Mouse (Mus musculus) thymus, postnatal 10 days (tissue): ENCODE measurements around the gene Zdhhc22.

ENCODE experiments used
- DNase-seq, 2 experiments: peaks; one replicate each; pipeline ENCODE4 v3.0.0; 2021; ENCODE audit warnings: low spot score in 2 of 2

Gene Zdhhc22

DNA sequence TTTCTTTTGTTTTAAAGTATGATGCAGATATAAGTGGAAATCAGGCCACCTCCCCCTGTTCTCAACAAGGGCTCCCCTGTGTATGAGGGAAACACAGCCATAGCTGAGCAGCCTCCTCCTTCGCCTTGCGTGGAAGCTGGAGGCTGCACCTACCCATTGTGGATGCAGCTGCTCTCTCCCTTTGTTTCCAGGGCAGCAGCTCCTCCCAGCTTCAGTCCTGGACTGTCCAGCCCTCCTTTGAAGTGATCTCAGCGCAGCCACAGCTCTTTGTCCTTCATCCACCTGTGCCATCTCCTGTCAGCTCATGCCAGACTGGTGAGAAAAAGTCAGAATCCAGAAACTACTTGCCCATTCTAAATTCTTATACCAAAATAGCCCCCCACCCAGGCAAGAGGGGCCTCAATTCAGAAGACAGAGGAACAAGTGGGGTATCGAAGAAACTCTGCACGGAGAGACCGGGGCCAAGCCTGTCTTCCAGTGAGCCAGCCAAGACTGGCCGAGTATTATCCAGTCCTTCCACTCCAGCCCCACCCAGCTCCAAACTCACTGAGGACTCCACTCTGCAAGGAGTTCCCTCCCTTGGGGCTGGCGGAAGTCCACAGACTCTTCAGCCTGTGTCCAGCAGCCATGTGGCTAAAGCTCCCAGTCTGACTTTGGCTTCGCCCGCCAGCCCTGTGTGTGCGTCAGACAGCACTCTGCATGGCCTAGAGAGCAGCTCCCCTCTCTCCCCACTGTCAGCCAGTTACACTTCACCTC is 28.5 kb downstream of the Zdhhc22 start:
- DNase-seq = no peak

DNA sequence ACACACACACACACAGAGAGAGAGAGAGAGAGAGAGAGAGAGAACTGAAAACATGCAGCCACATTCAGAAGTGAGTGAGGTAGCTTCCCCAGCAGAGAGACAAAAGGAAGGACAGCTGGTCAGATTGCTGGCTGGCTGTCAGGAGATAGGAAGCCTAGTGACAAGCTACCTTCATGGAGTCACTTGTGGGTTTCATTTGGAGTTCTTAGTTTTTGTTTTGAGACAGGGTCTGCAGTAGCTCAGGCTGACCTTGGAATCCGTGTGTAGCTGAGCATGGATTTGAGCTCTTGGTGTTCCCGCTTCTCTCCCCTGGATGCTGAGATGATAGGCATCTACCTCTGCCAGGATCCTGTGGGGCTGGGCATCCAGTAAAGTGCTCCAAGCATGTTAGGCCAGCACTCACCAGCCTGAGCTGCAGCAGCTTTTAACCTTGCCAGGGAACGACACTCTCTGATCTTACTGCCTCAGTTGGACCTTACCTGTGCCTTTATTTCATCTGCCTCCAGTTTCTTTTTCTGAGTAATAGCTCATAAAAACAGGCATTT is 29.4 kb downstream of the Zdhhc22 start:
- no peak for DNase-seq

DNA sequence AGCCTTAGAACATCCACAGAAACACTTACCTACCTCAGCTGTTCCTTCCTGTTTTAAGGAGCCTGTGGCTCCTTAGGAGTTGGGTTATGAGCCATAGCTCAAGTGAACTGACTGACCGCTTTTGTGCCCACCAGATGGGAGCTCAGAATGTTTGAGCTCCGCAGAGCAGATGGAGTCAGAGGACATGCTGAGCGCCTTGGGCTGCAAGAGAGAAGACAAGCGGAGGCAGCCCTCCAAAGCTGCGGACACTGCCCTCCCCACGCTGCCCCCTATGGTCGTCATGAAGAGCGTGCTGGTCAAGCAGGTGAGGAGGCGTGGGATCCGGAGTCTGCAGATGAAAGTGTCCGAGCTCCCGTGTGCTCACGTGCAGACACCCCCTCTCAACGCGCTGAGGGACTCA is 30.1 kb downstream of the Zdhhc22 start:
- DNase-seq = no peak

DNA sequence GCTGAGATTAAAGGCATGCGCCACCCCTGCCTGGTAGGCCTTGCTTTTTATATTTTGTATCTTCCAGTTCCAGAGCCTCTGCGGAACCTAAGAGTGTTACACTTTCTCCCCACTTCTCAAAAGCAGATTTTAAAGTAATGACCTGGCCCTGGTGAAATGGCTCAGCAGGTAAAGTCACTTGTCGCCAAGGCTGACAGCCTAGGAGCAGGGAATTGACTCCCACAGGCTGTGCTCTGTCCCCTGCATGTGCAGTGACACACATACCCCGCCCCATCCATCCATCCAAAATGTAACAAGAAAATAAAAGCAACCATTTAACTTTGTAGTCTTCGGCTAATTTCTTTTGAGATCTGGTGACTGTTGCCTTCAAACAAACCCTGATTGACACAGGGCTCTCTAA is 30.6 kb downstream of the Zdhhc22 start:
- DNase-seq = no peak

DNA sequence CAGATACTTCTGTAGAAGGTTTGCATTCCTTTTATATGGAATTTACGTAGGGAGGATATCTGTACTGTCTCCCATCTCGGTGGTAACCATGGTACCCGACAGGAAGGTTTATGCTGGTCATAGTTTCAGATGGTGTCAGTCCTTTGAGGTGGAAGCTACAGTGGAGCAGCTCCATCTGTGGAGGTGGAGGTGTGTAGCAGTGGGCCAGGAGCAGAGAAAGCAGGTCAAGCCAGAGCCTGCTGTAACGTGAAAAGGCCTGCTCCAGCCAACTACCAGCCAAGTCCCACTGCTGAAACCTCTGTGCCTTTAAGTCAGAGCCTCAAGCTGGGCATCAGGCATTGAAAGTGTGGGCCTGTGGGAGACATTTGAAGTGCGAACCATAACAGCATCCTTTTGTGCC is 31.7 kb downstream of the Zdhhc22 start:
- DNase-seq = no peak

DNA sequence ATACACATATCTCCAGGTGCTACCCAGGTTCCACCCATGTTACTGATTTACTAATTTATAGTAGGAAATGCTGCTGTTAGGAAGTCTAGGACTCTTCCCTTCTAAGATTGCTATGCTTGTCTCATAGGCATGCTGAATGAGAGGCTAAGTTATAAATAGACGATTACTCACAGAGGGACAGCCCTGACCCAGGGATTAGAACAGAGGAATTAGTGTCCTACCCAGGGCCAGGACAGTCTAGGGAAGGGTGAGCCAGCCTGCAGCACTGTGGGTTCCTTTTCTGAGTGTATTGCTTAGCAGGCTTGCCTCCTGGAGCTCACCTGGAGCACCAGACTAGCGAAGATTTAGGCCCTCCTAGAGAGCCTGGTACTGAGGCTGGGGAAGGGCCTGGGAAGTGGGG is 34.3 kb downstream of the Zdhhc22 start:
- no peak for DNase-seq

DNA sequence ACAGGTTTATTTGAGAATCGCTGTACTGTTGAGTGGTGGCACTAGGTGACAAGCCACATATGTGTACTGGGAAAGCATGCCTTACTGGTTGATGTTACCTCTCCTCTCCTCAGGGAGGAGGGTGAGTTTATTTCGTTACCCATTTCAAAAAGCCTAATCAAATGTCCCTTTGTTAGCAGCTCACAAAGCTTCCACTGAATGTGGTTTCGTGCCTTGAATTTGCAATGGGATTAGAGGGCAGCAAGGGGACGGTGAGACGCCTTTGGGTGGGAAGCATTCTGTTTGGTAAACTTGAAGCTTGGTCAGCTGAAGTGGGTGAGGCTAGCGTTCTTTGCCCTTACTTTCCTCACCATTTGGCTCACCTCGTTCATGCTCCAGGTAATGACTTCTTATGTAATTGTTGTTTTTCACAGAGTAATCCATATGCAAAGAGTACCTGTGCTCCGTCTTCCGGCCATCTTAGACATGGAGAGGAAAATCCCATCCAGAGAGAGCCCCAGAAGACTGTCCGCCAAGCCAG is 37.8 kb downstream of the Zdhhc22 start:
- no peak for DNase-seq

DNA sequence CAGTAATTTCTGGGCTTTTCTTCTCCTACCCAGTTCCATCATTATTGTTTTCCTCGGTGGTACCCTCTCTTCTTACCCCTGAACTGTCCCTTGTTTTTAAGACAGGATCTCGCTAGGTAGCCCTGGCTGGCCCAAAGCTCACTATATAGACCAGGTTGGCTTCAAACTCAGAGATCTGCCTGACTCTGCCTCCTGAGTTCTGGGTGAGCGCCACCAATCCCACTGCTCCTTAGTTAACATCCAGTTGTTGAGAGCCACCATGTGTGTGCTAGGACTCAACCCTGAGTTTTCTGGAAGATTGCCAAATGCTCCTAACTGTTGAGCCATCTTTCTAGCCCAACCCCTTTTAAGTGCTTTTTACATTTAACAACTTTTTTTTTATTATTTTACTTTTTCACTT is 39.3 kb downstream of the Zdhhc22 start:
- DNase-seq = no peak

DNA sequence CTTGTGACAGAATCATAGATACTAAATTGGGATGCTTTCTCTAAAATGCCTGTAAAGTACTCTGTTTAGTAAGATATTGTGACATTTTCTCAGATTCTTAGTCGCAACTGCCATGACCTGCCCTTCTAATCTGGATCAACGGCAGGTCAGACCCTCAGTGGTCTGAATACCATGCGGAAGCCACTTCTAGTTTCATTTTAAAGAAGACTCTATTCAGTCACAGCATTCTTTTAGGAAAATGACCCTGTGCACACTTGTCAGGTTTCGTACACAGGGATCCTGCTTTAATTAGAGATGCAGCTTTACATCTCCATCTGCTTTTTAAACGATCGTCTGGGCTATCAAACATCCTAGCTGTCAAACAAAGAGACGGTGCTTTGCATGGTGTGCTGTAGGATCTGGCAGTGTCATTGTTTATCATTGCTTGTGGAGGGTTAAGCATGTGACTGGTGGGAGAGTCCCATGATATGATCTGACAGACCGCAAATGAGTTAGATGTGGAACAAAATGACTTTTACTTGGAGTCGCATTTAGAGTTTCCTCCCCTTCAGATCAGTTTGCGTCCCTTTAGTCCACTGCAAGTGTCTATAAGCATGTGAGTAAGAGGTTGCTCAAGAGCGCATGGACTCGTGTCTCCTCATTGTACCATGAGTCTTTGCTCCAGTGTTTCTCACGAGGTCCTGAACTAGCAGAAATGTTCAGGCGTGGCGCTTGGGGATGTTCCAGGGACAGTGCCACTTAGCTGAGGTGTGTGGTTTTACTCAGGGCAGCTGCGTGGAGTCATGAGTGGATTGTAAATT is 39.9 kb downstream of the Zdhhc22 start:
- DNase-seq = no peak

DNA sequence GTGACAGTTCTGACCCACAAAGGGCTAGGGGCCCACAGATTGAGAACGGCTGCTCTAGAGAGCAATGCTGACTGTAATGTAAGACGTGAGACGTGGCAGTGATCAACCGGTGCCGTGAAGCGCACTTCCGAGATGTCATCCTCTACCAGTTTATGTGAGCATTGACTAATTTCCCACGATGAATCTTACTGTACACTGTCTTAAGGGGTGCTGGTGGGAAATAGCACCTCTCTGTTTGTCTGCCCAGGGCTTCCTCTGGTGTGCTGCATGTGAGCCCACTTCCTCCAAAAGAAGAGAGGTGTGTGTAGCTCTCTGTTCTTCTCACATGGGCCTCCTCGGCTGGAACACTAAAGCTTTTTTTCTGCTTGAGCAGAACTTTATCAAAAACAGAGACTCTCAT is 40.7 kb downstream of the Zdhhc22 start:
- peak; percentile 12 to 34 for DNase-seq

DNA sequence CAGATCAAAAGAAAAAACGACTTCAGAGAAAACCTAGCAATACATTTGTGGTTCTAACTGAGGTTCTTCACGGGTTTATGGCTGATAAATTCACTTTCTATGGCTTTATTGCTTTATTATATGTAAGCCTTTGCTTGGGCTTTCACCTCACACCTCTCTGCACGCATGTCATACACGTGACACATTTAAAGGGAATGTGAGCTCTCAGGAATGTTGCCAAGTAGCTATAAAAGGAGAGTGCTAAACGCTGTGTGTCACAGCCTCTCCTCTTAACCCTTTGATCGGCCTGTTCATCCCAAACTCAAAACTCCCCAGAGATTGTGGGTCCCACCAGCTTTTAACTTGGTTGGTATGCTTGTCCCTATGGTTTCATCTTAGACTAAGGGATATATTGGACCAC is 41.6 kb downstream of the Zdhhc22 start:
- DNase-seq = no peak

DNA sequence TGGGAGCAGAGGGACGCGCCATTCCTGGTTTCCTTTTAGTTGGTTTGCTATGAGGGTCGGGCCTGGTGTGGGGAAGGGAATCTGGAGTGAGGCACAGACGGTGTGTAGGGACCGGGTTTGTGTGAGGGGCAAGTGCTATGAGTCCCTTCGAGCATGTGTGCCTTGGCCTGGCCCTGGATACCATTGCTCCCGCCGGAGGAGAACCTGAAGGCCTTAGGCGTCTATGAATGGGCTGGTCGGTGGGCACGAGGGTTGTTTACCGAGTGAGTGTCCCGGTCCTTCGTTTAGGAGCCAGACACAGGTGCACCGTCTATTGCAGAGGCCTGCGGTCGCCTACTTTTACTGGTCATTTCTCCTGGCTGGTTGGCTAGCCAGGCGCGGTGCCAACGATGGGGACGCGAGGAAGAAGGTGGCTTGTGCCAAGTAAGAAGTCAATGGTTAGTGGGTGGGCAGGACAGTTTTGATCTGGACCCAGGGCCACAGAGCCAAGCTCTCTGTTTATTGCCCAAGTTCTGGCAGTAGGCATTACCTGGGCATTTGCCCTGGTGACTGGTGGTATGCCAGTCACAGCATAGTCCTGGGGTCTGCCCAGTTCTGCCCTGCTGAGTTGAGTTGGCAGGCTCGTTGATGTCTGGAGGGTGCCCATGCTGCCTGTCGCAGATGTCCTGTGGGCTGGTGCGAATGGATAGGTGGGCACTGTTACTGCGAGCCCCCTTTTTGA is 42.4 kb downstream of the Zdhhc22 start:
- DNase-seq = peak in 1 of 2 experiments; percentile 28

DNA sequence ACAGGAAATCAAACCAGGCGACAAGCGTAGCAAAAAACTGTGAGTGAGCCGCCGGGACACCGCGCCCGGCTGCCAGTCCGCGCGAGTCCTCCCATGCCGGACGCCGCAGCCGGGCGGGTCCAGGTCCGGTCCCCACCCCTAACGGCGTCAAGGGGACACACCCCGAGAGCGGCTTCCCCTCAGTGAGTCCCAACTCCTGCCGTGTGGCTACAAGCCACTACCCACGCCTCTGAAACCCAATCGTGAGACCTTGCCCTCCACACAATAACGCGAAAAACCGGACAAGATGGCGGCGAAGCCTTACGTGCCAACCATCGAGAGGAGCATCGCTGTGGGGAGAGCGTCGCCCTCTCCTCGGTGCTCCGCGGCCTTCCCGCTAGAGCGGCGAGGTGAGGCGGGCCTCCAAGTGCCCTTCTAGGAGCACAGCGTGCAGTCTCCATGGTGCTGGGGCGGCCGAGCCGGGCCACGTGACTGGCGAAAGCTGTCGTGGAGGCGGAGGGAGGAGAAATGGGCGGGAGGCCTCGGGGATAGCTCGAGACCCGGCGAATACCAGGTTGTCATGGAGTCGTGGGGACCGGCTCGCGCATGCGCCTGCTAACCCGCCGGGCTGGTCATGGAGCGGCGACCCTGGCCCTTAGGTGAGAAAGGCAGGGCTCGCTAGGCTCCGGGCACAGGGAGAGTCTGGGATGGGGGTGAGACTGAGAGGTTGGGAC is 43.2 kb downstream of the Zdhhc22 start, which contains the start of gene Cipc:
Gene Cipc (plus strand): TSS at position 182 of the 713 bp plus-strand sequence.
- DNase-seq = peak; percentile 94 to 98

DNA sequence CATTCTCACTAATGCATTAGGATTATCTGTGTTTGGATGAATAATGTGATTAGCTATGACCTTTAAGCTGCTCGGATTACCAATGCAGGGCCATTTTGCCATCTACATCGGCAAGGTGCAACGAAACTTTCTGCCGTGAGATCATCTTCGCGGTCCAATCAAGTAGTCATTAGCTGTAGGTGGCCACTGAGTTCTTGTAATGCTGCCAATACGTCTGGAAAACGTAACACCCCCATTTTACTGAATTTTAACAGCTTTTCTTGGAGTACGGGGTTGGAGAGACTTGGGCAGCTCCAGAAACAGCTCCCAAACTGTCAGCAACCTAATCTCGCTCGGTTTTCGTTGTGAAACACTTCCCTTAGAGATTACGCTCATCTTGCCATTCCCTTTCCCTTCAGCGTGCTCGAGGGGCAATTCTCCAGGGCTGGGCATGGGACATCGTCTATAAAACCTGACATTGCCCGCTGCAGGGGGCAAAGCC is 43.9 kb downstream of the Zdhhc22 start:
- DNase-seq = no peak

DNA sequence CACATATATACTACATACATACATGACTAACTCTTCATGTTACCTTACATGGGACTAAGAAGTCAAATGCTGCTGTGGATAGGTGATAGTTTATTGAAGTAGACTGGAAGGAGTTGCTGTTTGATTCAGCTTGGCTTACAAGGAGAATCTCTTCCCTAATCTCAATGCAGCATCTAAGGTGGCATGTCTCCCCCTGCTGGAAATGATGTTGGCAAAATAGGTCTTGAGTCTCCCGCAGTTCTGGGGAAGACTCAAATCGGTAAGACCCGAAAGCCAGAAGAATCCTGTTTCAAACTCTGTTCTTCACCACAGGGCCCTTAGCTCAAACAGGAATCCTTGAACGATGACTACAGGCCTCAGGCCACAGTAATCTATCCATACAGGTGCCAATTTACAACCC is 45.1 kb downstream of the Zdhhc22 start:
- DNase-seq = peak; percentile 47 to 74

DNA sequence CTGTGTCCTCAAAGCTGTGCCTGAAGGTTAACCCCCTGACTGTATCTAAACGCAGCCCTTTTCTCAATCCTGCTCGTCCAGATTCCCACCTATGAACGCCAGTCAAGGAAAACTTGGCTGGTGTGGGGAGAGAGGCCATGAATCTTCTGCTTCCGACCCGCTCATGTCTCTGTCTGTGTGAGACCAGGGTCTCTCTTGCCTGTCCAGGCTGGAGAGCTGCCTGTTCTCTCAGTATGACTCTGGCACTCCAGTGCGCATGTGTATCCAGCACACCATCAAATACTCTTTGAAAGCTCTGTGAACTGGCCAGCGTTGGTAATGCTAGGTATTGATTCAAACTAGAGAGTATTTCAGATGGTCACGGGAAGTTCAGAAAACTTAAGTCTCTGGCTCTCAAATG is 46.8 kb downstream of the Zdhhc22 start:
- no peak for DNase-seq

DNA sequence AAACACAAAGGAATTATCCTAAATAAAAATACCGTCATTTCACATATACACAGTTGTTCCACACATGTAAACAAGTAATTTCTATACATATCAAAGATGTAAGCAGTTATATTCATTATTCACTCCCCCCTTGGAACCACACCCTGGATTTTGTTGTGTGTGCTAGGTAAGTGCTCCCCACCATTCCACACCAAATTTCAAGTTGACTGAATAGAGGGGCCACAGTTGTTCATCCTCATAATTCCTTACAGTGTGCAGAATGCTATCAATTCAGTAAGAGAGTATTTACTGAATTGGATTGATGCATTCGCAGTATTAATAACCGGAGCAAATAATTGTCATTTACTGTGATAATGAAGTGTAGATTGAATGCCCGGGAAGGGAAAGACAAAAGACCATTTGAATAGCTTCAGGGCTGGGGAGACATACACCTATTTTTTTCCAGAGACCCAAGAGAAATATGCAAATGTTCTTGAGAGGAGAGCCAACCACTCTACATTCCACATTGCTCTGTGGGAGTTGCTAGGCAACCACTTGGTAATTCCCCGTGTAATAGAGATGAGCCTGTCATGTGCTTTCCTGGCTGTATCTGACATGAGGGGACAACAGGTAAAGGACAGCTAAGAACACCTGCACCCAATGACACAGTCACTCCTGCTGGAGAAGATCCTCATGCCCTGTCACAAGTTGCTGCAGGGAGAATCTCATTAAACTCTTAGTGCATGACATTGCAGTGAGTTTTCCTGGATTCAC is 48.3 kb downstream of the Zdhhc22 start:
- DNase-seq = no peak

DNA sequence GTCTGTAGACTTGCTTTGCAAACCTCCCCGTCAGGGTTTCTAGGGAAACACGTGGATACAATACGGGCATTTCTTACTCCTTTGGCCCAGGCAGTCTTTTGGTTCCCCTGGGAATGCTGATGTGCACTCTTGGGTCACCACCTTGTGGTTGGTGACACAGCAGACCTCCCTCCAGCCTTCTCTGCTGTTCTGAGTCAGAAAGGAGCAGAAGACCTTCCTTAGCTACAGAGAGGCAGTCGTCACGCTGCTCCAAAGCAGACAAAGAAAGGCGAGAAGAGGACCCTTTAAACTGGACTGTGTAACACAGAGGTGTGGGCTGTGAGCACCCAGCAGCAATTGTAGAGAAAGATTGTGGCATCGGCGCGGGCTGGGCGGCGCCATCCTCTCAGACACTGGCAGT is 49.1 kb downstream of the Zdhhc22 start:
- DNase-seq = no peak

DNA sequence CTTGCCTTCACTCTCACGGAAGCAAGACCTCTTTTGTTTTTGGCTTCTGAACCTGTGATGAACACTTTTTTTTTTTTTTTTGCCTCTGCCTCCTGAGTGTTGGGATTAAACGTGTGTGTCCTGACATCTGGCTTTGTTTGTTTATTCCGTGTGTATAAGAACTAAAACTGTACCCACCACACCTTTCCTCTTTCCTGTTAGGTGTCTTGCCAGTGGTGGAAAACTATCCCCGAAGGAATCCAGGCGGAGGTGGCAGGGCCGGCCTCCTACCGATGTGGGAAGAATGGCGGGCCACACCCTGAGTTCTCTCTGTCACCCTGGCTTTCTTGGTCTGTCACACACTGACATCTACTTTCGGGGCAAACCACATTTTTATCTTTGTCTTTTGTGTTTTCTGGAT is 51.7 kb downstream of the Zdhhc22 start:
- no peak for DNase-seq

DNA sequence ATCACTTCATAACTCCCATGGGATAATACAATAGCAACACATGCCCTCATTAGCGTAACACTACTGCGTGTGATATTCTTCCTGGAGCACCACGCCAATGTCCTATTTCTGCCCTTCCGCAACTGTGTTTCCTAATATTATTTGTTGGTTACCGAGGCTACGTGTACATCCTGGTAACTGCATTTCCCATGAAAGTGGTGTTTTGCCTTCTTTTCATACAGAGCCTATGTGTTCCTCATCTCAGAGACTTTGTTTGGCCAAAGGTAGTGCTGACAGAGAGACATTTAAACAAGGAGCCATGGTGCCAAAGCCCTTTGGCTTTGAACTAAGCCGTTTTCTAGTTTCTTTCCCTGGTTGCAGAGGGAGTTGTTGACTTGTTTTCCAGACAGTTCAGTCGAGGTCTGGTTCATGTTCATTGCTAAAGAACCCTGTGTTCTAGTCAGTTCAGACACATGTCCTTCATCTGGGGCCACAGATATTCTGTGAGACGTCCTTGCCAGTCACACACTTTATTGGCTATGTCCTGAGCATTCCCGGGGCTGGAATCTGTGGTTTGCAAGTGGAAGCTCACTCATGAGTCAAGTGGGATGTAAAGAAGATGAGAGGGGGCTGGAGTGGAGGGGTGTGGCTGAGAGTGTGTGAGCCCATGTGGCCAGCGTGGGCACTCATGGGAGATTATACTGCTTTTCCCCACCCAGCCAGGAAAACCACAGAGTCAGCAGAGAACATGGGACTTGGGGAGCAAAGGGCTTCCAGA is 53.5 kb downstream of the Zdhhc22 start:
- no peak for DNase-seq
